Mouse (Mus musculus): ENCODE data around the gene Gria4. TPM values are rescaled to one million over a fixed set of nuclear protein-coding genes. Genes with fewer than 3 reads are reported as not detected.

Gria4 gene
- not detected in 2 replicates for total RNA-seq (2023)

DNA sequence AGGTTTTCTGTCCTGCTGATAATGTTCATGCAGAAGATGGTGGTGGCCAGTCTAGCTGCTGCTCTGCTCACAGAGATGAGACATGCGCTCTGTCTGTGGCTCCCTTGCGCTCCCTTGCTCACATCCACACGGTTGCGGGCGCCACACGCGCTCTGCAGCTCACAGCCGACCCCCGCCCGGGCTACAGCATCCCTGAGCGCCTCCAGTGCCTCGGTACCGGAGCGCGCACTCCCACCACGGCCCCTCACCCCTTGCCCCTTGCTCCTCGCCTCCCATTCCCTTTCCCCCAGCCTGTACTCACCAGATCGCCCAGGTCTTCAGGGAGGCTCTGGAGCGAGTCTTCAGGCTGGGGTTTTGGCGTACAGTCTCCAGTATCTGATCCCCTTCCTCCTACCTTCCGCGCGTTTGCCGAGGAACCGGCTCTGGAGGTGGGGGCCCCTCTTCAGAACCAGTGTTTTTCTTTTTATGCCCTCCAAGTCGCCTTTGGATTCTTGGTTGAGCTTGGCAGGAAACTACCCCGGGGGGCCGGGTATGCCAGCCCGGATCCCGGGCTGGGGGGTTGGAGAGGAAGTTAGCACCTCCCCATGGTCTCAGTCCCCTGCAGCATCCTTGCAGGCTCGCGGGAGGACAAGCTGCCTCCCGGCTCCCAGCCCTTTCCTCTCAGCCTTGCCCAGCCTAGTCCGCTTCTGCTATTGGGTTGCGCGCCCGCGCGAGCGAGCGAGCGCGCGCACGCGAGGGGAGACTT lies at the start of gene Gria4:
Gene Gria4, minus strand, starts transcription at position 691 of the 745 bp plus-strand sequence.

DNA sequence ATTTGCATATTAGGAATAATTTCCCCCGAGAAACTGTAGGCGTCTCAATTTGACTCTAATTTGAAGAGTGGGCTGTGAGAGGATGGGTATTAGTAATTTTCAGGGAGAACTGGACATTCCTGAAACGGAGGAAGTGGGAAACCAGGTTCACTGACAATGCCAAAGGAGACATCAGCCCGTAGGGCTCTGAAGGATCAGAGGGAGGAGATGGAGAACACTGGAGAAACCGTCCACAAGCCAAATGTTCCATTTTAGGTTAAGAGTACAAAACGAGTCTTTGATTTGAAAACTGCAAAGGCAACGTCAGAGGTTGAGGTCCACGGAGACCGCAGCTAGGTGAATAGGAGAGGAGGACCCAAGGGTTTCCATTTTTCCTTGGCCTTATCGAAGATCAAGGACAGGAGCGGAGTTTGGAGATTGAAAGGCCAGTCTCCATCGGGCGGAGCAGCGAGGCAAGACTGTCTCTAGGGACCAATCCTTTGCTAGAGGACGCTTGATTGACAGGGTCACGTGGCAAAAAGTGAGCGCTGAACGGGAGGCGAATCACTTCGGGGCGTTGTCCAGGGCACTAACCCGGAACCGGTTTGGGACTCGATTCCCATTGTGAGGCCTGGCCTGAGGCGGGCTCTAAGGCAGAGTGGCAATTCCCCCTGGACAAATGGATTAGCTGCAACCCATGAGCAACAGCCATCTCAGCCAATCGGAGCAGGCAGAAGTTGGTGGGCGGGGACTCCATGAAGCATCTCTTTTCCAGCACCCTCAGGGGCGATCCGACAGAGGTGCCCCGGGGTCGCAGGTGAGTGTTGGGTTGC lies 420.0 kb downstream of the Gria4 start, which contains the start of gene Msantd4:
Gene Msantd4, plus strand, starts transcription at position 735 of the 812 bp plus-strand sequence.

Measured in neutrophil, adult 65 days (primary cell).